Mouse (Mus musculus) layer of hippocampus, adult 8-10 months (tissue): Measurements from ENCODE around the gene Zfp260. TPM values are rescaled to one million over a fixed set of nuclear protein-coding genes. Genes with fewer than 3 reads are reported as not detected.
A peak's percentile ranks its signal among the peaks of the same experiment; 100 is the strongest.
"Not testable (repeated sequence)": the region's sequence is repeated elsewhere in the genome, so short reads cannot be mapped to it uniquely, and the experiment has no call there.

Experiments
- DNase-seq, 2 experiments: peaks; one replicate each; pipeline ENCODE4 v3.0.0; 2022; ENCODE audit warnings: low spot score in 2 of 2
- total RNA-seq, 4 experiments: library from RNA; stranded (reverse); gene quantifications; 2 replicates each; pipeline ENCODE4 v1.2.4; 2022

Zfp260 gene
- total RNA-seq: 10 to 100 TPM; 79.6 to 96.9 (median 89.4) TPM

- DNase-seq: peak; percentile 87 to 91
Measured at GRCm38 (mm10) chr7:30094646-30095429, at the start of gene Zfp260. Gene Zfp260 (plus strand): TSS chr7:30094777.

- DNase-seq: peak; percentile 26 to 35
Measured at GRCm38 (mm10) chr7:30048126-30048525, 46.5 kb upstream of the Zfp260 start.

- DNase-seq: peak; percentile 86 to 90
Measured at GRCm38 (mm10) chr7:30050882-30051548, 43.6 kb upstream of the Zfp260 start, which contains the start of gene Zfp14. Gene Zfp14 (minus strand): TSS chr7:30051380.

GRCm38 (mm10) chr7:30053591-30053990 lies 41.0 kb upstream of the Zfp260 start:
- no peak for DNase-seq

- no peak for DNase-seq
Measured at GRCm38 (mm10) chr7:30060341-30060740, 34.2 kb upstream of the Zfp260 start.

- DNase-seq: no peak
Measured at GRCm38 (mm10) chr7:30062478-30062877, 32.1 kb upstream of the Zfp260 start.

- DNase-seq: no peak
Measured at GRCm38 (mm10) chr7:30064622-30065021, 30.0 kb upstream of the Zfp260 start.

GRCm38 (mm10) chr7:30072146-30073028 lies 22.2 kb upstream of the Zfp260 start, which contains the start of gene Zfp82:
Gene Zfp82 (minus strand): TSS chr7:30072900.
- peak; percentile 57 to 79 for DNase-seq

- DNase-seq: no peak
Measured at GRCm38 (mm10) chr7:30086524-30086923, 8.1 kb upstream of the Zfp260 start.

GRCm38 (mm10) chr7:30089405-30089804 lies 5.2 kb upstream of the Zfp260 start:
- DNase-seq: no peak

GRCm38 (mm10) chr7:30090092-30090969 lies 4.2 kb upstream of the Zfp260 start, which contains the start of the genes Gm26920 and Zfp566:
Gene Gm26920 (minus strand): TSS chr7:30090410.
Gene Zfp566 (minus strand): TSS chr7:30090527.
- DNase-seq: peak; percentile 96 to 97

GRCm38 (mm10) chr7:30090970-30091585 lies 3.5 kb upstream of the Zfp260 start:
- no peak for DNase-seq

GRCm38 (mm10) chr7:30092666-30093065 lies 1.9 kb upstream of the Zfp260 start:
- DNase-seq: no peak

GRCm38 (mm10) chr7:30093918-30094415 lies 610 bp upstream of the Zfp260 start:
- no peak for DNase-seq

GRCm38 (mm10) chr7:30095551-30096125 lies 1.1 kb downstream of the Zfp260 start:
- no peak for DNase-seq

GRCm38 (mm10) chr7:30099297-30099696 lies 4.7 kb downstream of the Zfp260 start:
- DNase-seq: peak; percentile 82 to 87

GRCm38 (mm10) chr7:30116076-30116475 lies 21.5 kb downstream of the Zfp260 start:
- DNase-seq: no peak

- not testable (repeated sequence) for DNase-seq
Measured at GRCm38 (mm10) chr7:30117935-30118334, 23.4 kb downstream of the Zfp260 start.
